Mouse (Mus musculus) regulatory T cell (primary cell): Measurements from ENCODE around the gene Rufy3.

Experiments
- in situ Hi-C: fragments of 300-600 bp; cut with MboI, MseI; formaldehyde crosslinking; loops from one replicate; pipeline ENCODE4 v1.15.1; 2025; ENCODE audit warnings: high pct_unique_total_duplicates

Rufy3 gene

GRCm38 (mm10) chr5:88575506-88576338, 10.9 kb downstream of the Rufy3 start:
- in situ Hi-C loops: no loop called here

- in situ Hi-C loops: no loop called here
These were observed 15.8 kb downstream of the Rufy3 start for GRCm38 (mm10) chr5:88580681-88581080.

DNA sequence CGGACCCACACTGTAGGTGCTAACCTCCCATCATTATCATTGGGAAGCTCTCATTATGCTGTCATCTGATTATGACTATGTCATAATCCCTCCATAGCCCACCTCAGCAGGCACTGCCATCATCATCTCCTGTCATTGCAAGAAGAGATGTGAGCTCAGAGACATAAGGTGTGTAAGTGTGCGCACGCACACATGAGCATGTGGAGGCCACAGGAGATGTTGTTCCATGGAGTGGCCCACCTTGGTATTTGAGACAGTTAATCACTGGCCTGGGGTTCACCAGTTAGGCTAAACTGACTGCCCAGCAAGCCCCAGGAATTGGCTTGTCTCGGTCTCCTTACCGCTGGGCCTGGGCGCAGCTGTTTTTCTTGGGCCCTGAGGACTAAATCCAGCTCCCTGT, 16.5 kb downstream of the Rufy3 start:
- in situ Hi-C loops: no loop called here

GRCm38 (mm10) chr5:88583271-88584031, 18.6 kb downstream of the Rufy3 start:
- in situ Hi-C loops: no loop called here

GRCm38 (mm10) chr5:88584061-88584460, 19.2 kb downstream of the Rufy3 start:
- in situ Hi-C loops: no loop called here

DNA sequence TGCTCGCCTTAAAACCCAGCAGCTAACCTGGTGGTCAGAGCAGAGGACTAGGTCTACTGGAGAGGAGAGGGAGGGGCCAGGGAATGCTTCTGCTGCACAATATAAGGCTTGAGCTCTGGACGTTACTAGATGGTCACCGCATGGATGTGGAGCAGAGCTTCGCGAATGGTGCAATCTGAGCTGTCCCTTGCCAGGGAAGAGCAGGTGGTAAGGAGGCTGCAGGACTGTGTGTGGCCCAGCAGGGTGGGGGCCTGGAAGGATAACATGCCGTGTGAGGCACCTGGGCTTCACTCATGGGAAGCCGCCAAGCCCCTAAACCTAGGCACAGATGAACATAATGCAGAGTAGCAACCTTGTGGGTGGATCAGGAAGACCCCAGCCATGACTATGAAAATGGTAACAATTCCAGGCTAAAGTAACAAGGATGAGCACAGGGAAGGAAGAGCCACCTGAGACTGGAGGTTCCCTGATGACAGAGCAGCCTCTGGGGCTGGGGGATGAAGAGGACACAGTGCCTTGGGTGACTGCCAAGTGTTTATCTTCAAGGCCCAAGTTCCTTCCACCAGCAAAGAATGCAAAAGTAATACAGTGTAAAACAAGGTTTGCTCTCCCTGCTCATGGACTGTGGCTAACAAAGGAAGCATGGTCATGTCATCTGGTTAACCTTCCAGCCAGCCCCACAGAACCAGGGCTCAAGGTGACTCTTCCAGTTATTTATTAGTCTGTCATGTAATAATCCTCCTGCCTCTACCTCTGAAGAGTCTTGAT, 21.8 kb downstream of the Rufy3 start:
- in situ Hi-C loops: no loop called here

DNA sequence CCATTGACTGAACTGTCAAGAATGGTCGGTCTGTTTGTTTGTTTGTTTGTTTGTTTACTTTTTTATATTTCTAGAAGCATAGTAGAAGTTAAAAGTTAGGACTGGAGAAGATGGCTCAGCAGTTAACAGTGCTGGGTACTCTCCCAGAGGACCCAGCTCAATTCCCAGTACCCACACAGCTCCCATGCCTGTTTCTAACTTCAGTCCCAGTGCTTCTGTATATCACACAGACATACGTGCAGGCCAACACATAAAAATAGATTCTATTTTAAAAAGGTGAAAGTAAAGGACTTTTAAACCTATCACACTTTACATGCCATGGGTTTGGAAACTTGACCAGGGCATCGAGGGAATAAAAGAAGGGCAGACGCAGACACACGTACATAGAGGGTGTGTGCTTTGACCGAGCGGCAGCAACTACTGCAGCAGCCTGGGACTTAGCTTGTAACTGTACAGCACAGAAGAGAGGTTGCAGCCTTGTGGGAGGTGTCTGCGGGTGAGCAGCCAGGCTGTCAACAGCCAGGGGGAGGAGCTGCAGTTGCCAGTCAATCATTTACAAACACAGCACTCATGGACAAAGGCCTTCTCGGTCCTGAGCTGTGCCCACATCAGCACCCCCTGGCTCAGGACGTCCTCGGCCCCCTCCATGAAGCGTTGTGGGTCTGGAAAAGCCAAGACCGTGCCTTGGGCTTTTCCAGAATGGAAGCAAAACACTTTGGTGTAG, 22.5 kb downstream of the Rufy3 start:
- in situ Hi-C loops: no loop called here

GRCm38 (mm10) chr5:88588481-88588880, 23.6 kb downstream of the Rufy3 start:
- in situ Hi-C loops: no loop called here

DNA sequence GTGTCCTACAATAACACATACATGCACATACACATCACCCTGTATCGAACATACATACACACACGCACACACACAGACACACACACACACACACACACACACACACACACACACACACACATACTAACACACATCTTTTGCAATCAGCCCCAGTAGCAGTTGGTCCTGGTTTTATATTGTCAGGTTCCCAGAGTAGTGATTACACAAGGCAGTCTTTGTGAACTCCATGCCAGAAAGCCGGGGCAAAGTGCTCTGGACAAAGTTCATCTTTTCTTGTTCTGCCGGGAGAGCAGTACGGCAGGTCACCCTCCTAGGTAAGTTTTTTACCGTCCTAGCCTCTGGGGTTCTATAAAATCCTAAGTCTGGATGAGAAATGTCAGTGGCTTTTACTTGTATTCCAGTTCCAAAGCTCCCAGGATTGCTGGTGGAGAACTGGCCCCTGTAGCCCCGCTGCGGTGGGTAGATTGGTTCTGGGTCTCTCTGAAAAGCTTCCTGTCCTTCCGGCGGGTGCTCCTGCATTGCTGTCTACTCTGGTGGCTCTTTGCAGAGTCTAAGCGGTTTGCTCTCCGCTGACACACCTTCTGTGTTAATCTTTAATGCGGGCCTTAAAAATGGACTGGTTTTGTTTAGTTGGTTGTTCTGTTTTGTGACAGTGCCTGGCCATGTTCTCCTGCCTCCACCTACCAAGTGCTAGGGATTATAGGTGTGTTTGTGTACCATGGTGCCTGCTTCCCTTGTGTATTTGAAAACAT, 28.8 kb downstream of the Rufy3 start:
- in situ Hi-C loops: no loop called here

DNA sequence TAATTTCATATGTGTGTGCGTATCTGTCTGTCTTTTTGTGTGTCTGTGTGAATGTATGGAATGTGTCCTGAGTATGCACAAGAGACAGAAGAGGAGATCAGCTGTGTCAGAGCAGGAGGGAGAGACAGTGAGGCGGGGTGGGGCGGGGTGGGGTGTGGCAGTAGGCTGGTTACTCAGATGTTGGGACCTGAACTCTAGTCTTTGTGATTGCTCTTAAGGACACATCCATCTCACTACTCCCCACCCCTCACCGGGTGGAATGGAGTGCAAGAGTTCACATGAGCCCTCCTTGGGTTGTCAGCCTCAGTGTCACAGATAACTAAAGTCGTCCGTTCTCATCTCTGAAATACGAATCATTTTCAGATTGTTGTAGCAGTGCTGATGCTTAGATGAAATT, 29.3 kb downstream of the Rufy3 start:
- in situ Hi-C loops: no loop called here

DNA sequence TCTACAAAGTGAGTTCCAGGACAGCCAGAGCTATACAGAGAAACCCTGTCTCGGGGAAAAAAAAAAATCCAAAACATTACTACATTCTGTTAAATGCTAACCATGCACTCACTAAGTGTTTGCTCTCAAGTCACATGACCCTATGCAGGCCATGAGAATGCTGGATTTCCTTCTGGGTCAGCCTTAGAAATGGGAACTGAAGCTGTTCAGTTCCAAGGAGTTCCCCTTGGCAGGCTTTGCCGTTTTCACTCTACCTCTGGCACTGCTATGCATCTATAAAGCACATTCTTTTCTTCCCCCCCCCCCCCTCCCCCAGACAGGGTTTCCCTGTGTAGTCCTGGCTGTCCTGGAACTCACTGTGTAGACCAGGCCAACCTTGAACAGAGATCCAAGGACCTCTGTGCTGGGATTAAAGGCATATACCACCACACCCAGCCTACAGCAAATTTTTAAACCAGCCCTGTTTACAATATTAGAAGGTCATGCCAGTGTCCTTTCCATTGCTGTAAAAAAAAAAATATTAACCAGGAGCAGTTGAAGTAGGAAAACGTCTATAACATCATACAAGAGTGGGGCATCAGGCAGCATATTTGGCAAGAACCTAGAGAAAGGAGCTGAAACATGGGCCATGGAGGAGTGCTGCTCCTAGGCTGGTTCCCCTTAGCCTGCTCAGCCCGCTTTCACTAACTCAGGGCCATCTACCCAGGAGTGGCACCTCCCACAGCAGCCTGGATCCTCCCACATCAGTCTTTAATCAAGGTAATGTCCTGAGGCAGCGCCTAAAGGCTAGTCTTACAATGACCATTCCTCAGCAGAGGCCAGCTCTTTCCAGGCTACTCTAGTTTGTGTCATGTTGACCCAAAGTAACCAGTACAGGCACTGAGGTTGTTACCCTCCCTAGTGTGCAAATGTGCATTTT, 31.0 kb downstream of the Rufy3 start:
- in situ Hi-C loops: no loop called here

- in situ Hi-C loops: no loop called here
These were observed 34.1 kb downstream of the Rufy3 start for GRCm38 (mm10) chr5:88598961-88599360.

DNA sequence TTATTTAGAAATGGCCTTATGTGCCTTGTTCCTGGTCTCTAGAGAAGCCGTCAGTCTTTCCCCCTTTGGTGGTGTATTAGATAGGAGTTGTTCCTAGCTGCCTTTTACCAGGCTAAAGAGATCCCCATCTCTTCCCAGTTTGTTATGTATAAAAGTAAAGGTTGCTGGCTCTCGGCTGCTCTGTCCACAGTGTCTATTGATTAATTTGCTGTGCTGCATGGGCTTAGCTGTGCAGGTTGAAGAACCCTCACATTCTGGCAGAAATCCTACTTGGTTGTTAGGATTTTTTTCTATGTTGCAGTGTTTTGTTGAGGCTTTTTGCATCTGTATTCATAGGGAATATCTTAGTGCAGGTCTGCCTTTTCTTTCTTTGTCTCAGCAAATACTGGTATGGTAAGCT, 37.2 kb downstream of the Rufy3 start:
- in situ Hi-C loops: no loop called here

- in situ Hi-C loops: no loop called here
These were observed 37.9 kb downstream of the Rufy3 start for GRCm38 (mm10) chr5:88602713-88603112.

GRCm38 (mm10) chr5:88604046-88604445, 39.2 kb downstream of the Rufy3 start:
- in situ Hi-C loops: no loop called here

GRCm38 (mm10) chr5:88604641-88605358, 40.0 kb downstream of the Rufy3 start:
- in situ Hi-C loops: no loop called here

- in situ Hi-C loops: no loop called here
These were observed 49.3 kb downstream of the Rufy3 start for GRCm38 (mm10) chr5:88614129-88614528.

DNA sequence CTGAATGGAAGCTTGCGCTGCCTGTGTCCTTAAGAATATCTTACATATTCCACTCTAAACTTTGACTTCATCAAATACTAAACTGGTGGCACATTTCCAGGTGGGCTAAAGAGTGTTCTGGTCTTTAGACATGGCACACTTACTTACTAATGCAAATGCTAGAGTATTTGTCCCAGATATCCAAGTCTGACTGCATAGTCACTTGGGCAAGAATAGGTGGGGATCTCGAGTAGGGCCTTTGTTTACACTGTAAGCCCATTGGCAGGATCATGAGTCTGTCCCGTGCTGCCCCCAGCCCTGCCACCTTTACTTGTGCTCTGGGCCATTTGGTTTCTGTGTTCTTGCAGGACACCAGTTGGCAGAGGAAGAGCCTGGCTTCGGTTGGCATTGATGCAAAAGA, 52.1 kb downstream of the Rufy3 start:
- in situ Hi-C loops: no loop called here

DNA sequence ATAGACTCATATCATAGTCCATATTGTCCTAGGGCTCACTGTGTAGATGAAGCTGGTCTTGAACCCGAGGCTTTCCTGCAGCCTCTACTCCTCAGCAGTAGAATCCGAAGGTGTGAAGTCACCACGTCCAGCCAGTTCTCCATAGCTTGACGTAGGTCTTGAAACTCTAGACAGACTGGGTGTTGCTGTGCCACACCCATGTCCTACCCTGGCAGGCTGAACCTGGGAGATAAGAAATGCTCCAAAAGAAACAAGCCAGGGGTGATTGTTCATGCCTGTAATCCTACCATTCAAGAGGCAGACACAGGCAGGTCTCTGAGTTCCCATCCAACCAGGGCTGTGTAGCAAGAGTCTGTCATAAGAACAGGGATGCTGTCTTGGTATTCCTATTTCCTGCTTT, 62.7 kb downstream of the Rufy3 start:
- in situ Hi-C loops: no loop called here
